Mouse (Mus musculus): ENCODE data around the gene Olfr1261. TPM values are rescaled to one million over a fixed set of nuclear protein-coding genes. Genes with fewer than 3 reads are reported as not detected.

Olfr1261 gene
- not detected in 2 replicates for polyA plus RNA-seq (2016; fragmentation: Nextera tagmentation; extraction: Ambion mirVana)

- Histone ChIP-seq H3K9me3 (no peaks in the 10 kb centered on the region), H3K4me1 (no peaks in the 10 kb centered on the region), H3K27ac (no peak within 1 kb of the TSS), H3K36me3 (replicated peaks) (no peaks in the 10 kb centered on the region), H3K4me3 (no peak within 1 kb of the TSS), H3K27me3 (ENCODE audit: poor library complexity, severe bottlenecking) (no peaks in the 10 kb centered on the region)
- no peak for DNase-seq (ENCODE audit: extremely low spot score, low spot score)
Measured at GRCm38 (mm10) chr2:89990921-89991320, at the start of gene Olfr1261. Olfr1261 (plus strand) TSS chr2:89991221.

- no peak for DNase-seq (ENCODE audit: extremely low spot score, low spot score)
- no peaks in the 10 kb centered on the region for H3K4me1 ChIP-seq
- H3K4me3 ChIP-seq, result no peak within 1 kb of the TSS
- H3K27me3 ChIP-seq (ENCODE audit: poor library complexity, severe bottlenecking), result no peaks in the 10 kb centered on the region
- H3K27ac ChIP-seq, result no peak within 1 kb of the TSS
- no peaks in the 10 kb centered on the region for H3K36me3 ChIP-seq (replicated peaks)
- no peaks in the 10 kb centered on the region for H3K9me3 ChIP-seq
- 90% methylated on average over 5 of the region's 5 CpGs for WGBS
Measured at GRCm38 (mm10) chr2:89948564-89948963, 42.5 kb upstream of the Olfr1261 start, which contains the start of gene Olfr1259. Olfr1259 (minus strand) TSS chr2:89948664.

- Histone ChIP-seq H3K36me3 (replicated peaks) (no peaks in the 10 kb centered on the region), H3K9me3 (no peaks in the 10 kb centered on the region), H3K4me3 (no peak within 1 kb of the TSS), H3K4me1 (no peaks in the 10 kb centered on the region), H3K27me3 (ENCODE audit: poor library complexity, severe bottlenecking) (no peaks in the 10 kb centered on the region), H3K27ac (no peak within 1 kb of the TSS)
- no peak for DNase-seq (ENCODE audit: extremely low spot score, low spot score)
- 87% methylated on average over 2 of the region's 2 CpGs for whole genome bisulfite sequencing
Measured at GRCm38 (mm10) chr2:89974184-89974583, 16.8 kb upstream of the Olfr1261 start, which contains the start of gene Olfr1260. Olfr1260 (plus strand) TSS chr2:89974340.

- WGBS, result 79% methylated on average over 2 of the region's 2 CpGs
- no peaks in the 10 kb centered on the region for H3K36me3 ChIP-seq (replicated peaks)
- no peak overlapping the region for H3K27ac ChIP-seq
- H3K4me1 ChIP-seq, result no peaks in the 10 kb centered on the region
- no peaks in the 10 kb centered on the region for H3K27me3 ChIP-seq (ENCODE audit: poor library complexity, severe bottlenecking)
- no peak overlapping the region for H3K4me3 ChIP-seq
- no peaks in the 10 kb centered on the region for H3K9me3 ChIP-seq
- no peak for DNase-seq (ENCODE audit: extremely low spot score, low spot score)
Measured at GRCm38 (mm10) chr2:89977709-89978108, 13.3 kb upstream of the Olfr1261 start.

GRCm38 (mm10) chr2:89999845-90000244 lies 8.8 kb downstream of the Olfr1261 start, which contains the start of gene Olfr1262:
Olfr1262 (plus strand) TSS chr2:90000145.
- no peak for DNase-seq (ENCODE audit: extremely low spot score, low spot score)

GRCm38 (mm10) chr2:90011831-90012230 lies 20.8 kb downstream of the Olfr1261 start, which contains the start of gene Olfr1263:
Olfr1263 (plus strand) TSS chr2:90012131.
- no peaks in the 10 kb centered on the region for H3K36me3 ChIP-seq (replicated peaks)
- no peak for DNase-seq (ENCODE audit: extremely low spot score, low spot score)
- H3K27me3 ChIP-seq (ENCODE audit: poor library complexity, severe bottlenecking), result no peaks in the 10 kb centered on the region
- H3K4me3 ChIP-seq, result no peak within 1 kb of the TSS
- no peaks in the 10 kb centered on the region for H3K9me3 ChIP-seq
- no peak within 1 kb of the TSS for H3K27ac ChIP-seq
- no peaks in the 10 kb centered on the region for H3K4me1 ChIP-seq
- WGBS, result 88% methylated on average over 2 of the region's 2 CpGs

More at GRCm38 (mm10) chr2:89999845-90000244, 8.8 kb downstream of the Olfr1261 start, which contains the start of gene Olfr1262:
- H3K9me3 ChIP-seq, result no peaks in the 10 kb centered on the region
- no peaks in the 10 kb centered on the region for H3K36me3 ChIP-seq (replicated peaks)
- no peaks in the 10 kb centered on the region for H3K27me3 ChIP-seq (ENCODE audit: poor library complexity, severe bottlenecking)
- H3K27ac ChIP-seq, result no peak within 1 kb of the TSS
- no peak within 1 kb of the TSS for H3K4me3 ChIP-seq
- H3K4me1 ChIP-seq, result no peaks in the 10 kb centered on the region

GRCm38 (mm10) chr2:90025477-90025876 lies 34.5 kb downstream of the Olfr1261 start, which contains the start of gene Olfr1264:
Olfr1264 (minus strand) TSS chr2:90025577.
- Histone ChIP-seq H3K36me3 (replicated peaks) (no peaks in the 10 kb centered on the region), H3K4me3 (no peak within 1 kb of the TSS), H3K4me1 (no peaks in the 10 kb centered on the region), H3K27ac (no peak within 1 kb of the TSS), H3K27me3 (ENCODE audit: poor library complexity, severe bottlenecking) (no peaks in the 10 kb centered on the region), H3K9me3 (no peaks in the 10 kb centered on the region)
- 62% methylated on average over 2 of the region's 2 CpGs for WGBS
- no peak for DNase-seq (ENCODE audit: extremely low spot score, low spot score)

GRCm38 (mm10) chr2:90035037-90035436 lies 44.0 kb downstream of the Olfr1261 start, which contains the start of gene Olfr1265:
Olfr1265 (plus strand) TSS chr2:90035337.
- no peaks in the 10 kb centered on the region for H3K9me3 ChIP-seq
- H3K36me3 ChIP-seq (replicated peaks), result no peaks in the 10 kb centered on the region
- no peaks in the 10 kb centered on the region for H3K4me1 ChIP-seq
- no peaks in the 10 kb centered on the region for H3K27me3 ChIP-seq (ENCODE audit: poor library complexity, severe bottlenecking)
- DNase-seq (ENCODE audit: extremely low spot score, low spot score), result no peak
- H3K27ac ChIP-seq, result no peak within 1 kb of the TSS
- no peak within 1 kb of the TSS for H3K4me3 ChIP-seq

Other genes with a start within 250 kb of the Olfr1261 start
- not detected in 2 replicates for gene Olfr1253, start 234.1 kb upstream of the Olfr1261 start, polyA plus RNA-seq (2016; fragmentation: Nextera tagmentation; extraction: Ambion mirVana)
- gene Olfr1254, start 197.6 kb upstream of the Olfr1261 start, polyA plus RNA-seq (2016; fragmentation: Nextera tagmentation; extraction: Ambion mirVana), result not detected in 2 replicates
- not detected in 2 replicates for gene Olfr1255, start 179.2 kb upstream of the Olfr1261 start, polyA plus RNA-seq (2016; fragmentation: Nextera tagmentation; extraction: Ambion mirVana)
- gene Olfr1256, start 149.7 kb upstream of the Olfr1261 start, polyA plus RNA-seq (2016; fragmentation: Nextera tagmentation; extraction: Ambion mirVana), result not detected in 2 replicates
- gene Olfr48, start 143.0 kb upstream of the Olfr1261 start, polyA plus RNA-seq (2016; fragmentation: Nextera tagmentation; extraction: Ambion mirVana), result not detected in 2 replicates
- not detected in 2 replicates for gene Olfr1257, start 112.8 kb upstream of the Olfr1261 start, polyA plus RNA-seq (2016; fragmentation: Nextera tagmentation; extraction: Ambion mirVana)
- not detected in 2 replicates for gene Olfr1258, start 63.9 kb upstream of the Olfr1261 start, polyA plus RNA-seq (2016; fragmentation: Nextera tagmentation; extraction: Ambion mirVana)
- not detected in 2 replicates for gene Olfr1259, start 42.6 kb upstream of the Olfr1261 start, polyA plus RNA-seq (2016; fragmentation: Nextera tagmentation; extraction: Ambion mirVana)
- gene Olfr1260, start 16.9 kb upstream of the Olfr1261 start, polyA plus RNA-seq (2016; fragmentation: Nextera tagmentation; extraction: Ambion mirVana), result not detected in 2 replicates
- not detected in 2 replicates for gene Olfr1262, start 8.9 kb downstream of the Olfr1261 start, polyA plus RNA-seq (2016; fragmentation: Nextera tagmentation; extraction: Ambion mirVana)
- gene Olfr1263, start 20.9 kb downstream of the Olfr1261 start, polyA plus RNA-seq (2016; fragmentation: Nextera tagmentation; extraction: Ambion mirVana), result not detected in 2 replicates
- gene Olfr1264, start 34.4 kb downstream of the Olfr1261 start, polyA plus RNA-seq (2016; fragmentation: Nextera tagmentation; extraction: Ambion mirVana), result not detected in 2 replicates
- gene Olfr1265, start 44.1 kb downstream of the Olfr1261 start, polyA plus RNA-seq (2016; fragmentation: Nextera tagmentation; extraction: Ambion mirVana), result not detected in 2 replicates
- not detected in 2 replicates for gene Olfr140, start 72.4 kb downstream of the Olfr1261 start, polyA plus RNA-seq (2016; fragmentation: Nextera tagmentation; extraction: Ambion mirVana)
- gene Olfr1269, start 130.2 kb downstream of the Olfr1261 start, polyA plus RNA-seq (2016; fragmentation: Nextera tagmentation; extraction: Ambion mirVana), result not detected in 2 replicates
- not detected in 2 replicates for gene Olfr32, start 151.1 kb downstream of the Olfr1261 start, polyA plus RNA-seq (2016; fragmentation: Nextera tagmentation; extraction: Ambion mirVana)
- gene Olfr1270, start 161.9 kb downstream of the Olfr1261 start, polyA plus RNA-seq (2016; fragmentation: Nextera tagmentation; extraction: Ambion mirVana), result not detected in 2 replicates
- not detected in 2 replicates for gene Olfr1506, start 233.3 kb downstream of the Olfr1261 start, polyA plus RNA-seq (2016; fragmentation: Nextera tagmentation; extraction: Ambion mirVana)

All from forebrain, embryonic 10.5 days (tissue).